Mouse (Mus musculus) B cell, adult 2 months (primary cell): ENCODE results near the gene Vps18.

Experiments
- DNase-seq, 2 experiments: peaks; one replicate each; pipeline ENCODE4 v3.0.0; 2022

Gene Vps18

DNA sequence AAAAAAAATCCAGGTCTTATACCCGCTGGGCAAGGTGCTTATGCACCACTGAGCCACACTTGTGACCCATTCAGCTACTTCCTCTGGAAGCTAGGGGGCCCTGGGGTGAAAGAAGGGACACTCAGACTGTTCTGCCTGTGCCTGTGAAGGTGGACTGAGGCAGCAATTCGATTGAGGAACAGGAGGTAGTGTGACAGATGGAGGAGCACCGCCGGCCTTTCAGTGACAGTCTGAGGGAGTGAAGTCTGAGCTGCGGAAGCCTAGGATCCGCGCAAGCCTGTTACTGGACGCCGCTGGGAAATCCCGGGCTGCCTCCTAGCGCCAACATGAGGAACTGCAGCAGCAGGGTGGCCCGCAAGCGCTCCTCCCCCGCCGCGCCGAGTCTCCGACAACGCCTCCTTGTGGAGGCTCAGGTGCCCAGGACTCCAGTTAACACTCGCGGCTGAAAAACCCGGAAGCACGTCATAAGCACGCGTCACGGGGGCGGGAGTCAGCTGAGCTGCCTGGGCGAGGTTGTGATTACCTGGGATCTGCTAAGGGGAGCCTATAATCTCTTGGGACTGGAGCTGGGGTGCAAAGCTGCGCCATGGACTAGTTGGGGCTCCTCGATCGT lies at the start of gene Vps18:
Vps18 (plus strand) TSS at position 471 of the 613 bp plus-strand sequence.
- peak; percentile 99 to 100 for DNase-seq

GRCm38 (mm10) chr2:119240075-119240818 lies 48.3 kb upstream of the Vps18 start:
- no peak for DNase-seq

GRCm38 (mm10) chr2:119240819-119241186 lies 47.7 kb upstream of the Vps18 start:
- no peak for DNase-seq

DNA sequence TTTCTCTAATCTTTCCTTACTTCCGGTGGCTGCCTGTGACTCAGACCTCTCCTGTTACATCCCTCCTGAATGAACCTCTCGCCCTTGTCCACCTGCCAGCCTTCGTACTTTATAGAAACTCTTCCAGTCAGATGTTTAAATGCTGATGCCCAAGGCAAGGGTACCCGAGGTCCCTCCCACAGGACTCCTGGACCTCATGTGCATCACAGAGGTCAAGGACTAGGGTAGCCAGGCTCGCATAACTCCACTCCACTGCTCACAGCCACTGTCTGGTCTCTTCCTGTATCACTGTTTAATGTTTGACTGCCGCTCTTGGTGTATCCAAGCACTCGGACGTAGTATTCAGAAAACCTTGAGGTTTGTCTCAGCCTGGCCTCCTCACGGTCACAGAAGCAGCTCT lies 46.0 kb upstream of the Vps18 start:
- DNase-seq: no peak

DNA sequence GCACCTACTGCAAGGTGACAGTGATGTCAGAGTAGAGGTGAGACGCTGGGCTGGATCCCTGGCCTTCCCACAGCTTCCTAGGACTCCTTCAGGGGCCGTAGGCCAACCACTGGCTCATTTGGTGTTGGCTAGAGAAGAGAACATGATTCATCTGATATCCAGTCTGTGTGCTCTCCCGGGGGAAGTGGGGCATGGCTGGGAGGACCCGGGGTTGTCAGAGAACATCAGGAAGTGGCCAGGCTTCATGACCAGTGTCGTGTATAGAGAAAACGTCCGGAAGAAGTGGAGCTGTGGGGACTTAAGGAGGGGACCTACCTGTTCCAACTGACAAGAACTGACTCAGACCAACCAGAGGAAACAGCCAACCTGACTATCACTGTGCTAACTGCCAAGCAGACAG lies 43.3 kb upstream of the Vps18 start:
- no peak for DNase-seq

- no peak for DNase-seq
Measured at GRCm38 (mm10) chr2:119247904-119248303, 40.6 kb upstream of the Vps18 start.

DNA sequence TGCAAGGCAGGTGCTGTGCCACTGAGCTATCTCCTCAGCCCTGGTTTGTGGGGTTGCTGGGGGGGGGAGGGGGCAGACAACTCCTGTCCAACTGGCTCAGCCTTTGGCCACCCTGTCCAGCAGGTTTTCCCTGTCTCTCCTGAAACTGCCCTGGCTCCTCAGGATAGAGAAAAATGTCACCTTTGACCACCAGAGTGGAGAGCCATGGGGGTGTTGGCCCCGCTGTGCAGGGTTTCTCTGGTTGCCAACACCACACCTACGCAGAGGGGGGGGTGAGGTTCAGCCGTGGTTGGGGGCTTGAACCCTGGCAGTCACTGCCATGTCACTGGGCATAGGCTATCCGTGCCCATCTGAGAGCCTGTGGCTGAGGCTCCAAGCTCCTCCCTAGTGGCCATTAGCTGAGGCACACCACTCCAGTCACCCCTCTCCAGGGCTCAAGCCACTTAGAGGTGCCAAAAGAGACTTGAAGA lies 38.9 kb upstream of the Vps18 start:
- DNase-seq: no peak

DNA sequence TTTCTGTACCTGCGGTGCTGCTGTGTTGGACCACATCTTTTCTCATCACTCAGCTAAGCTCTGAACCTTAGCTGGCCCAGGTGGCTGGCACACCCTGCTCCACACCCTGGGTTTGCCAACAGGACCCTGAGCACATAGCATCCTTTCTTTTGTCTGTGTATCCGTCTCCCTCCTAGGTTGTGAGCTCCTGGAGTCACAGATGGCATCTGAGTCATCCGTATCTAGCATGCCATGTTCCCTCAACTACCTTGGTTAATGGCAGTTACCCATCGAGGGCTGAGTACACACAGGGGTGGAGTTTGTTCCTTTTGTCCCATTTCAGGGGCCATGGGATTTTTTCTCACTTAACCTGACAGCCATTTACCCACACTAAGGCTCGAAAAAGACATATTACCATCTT lies 38.2 kb upstream of the Vps18 start:
- DNase-seq: no peak

DNA sequence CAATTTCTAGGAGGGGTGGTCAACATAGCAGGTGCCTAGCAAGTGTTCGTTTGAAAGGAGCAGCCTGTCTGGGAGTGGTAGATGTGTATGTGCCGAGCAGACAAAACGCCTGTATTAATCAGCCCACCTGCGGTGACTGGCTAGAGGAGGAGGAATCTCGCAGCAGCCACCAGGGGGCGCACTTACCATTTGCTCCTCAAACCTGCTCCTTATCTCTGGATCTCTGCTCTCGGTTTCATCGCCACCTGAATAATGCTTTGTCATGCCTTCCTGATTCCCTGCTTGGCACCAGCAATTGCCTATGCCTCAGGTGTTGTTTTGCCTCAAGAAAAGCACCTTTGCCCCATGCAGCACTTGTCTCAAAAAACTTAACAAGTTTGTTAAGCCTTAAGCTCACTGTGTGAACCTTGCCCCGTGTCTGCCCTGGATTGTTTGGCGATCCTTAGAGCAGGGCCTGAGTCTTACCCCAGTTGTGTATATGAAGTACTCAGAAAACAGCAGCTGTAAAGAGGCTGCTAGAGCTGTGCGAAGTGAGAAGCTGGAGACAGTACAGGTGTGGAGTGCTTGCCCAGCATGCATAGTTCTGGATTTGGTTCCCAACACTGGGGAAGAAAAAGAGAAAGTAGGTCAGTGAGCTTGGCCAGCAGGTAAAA lies 37.6 kb upstream of the Vps18 start:
- DNase-seq: peak; percentile 92 to 93

DNA sequence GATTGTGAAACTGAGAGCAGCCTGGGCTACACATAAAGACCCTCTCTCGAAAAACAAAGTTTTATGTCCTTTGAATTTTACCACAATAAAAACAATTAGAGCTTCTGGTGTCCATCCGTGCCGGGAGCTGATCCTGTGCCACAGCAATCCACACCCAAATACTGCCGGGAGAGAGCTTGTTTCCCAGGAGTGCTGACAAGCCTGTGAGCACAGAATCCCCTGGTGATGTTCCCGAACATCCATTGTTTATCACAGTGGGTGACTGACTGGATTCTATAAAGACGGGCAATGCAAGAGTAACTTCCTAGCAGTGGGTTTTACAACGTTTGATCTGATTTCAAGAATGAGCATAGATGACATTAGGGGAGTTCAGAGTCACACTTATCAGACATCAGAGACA lies 33.6 kb upstream of the Vps18 start:
- DNase-seq: no peak

- DNase-seq: no peak
Measured at GRCm38 (mm10) chr2:119260518-119260917, 28.0 kb upstream of the Vps18 start.

DNA sequence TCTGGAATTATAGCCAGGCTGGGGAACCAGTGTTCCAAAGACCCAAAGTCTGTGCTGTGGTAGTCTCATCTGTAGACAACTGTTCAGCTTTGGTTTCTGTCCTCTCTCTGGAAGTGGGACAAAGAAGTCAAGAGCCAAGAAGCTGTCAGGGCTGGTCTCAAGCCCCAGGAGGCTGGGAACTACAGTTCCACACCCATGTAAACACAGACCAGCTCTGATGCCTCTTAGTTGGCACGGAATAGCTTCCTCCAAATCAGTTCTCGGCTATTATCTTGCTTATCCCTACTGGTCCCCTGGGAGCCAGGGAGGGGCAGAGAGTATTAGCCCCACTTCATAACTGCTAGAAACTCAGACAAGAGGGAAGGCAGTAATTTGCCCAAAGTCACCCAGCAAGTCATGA lies 27.2 kb upstream of the Vps18 start:
- DNase-seq: no peak

DNA sequence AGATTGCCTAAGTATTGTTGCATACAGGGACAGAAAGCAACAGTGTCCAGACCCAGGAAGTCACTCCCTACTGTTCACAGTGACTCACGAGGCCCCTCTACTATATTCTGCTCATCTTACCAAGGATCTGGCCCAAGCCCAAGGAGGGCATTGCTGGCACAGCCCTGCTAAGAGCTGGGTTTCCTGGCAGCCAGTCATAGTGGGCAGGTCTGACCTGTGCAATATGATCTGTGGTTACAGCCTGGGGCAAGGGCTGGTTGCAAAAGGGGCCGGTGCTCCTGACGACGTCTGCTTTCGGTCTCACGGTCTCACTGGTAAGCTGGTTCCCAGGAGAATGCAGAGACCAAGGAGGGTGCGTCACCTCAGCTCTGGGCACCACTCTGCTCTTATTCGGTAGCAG lies 25.6 kb upstream of the Vps18 start:
- no peak for DNase-seq

DNA sequence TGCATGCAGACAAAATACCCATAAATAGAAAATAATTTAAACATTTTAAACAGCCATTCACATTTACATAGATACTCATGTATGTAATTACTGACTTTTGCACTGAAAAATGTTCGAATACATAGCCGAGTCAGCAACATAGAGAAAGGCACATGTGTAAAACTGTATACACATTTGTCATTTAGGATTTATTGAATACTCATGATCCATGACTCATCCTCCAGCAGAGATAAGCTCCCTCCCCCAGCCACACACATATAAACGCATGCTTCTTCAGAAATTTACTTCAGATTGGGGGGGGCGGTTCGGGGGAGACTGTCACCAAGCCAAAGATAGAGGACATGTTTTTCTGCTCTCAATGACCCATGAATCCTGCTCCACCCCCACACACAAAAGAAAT lies 24.7 kb upstream of the Vps18 start:
- DNase-seq: no peak

GRCm38 (mm10) chr2:119270286-119270642 lies 18.3 kb upstream of the Vps18 start:
- no peak for DNase-seq

GRCm38 (mm10) chr2:119270643-119271331 lies 17.8 kb upstream of the Vps18 start, which contains the start of gene Rhov:
Gene Rhov (minus strand): TSS chr2:119271272.
- DNase-seq: peak; percentile 73 to 77

DNA sequence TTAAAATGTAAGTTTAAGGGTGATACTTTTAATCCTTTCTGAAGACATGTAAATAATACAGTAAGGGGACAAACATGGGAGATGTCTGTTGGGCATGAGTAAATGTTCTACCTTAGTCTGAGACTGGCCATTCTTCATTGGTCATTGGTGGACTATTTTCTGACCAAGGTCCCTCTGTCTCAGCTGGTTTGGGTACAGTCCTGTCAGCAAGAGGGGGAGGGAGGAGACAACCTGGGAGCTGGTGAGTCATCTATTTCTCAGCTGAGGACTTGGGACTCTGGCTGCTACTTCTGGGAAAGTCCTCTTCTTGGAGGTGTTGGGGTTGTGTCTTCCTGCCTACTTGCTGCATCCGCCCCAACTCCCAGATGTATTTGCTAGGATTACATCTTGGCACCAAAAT lies 14.4 kb upstream of the Vps18 start:
- DNase-seq: no peak

DNA sequence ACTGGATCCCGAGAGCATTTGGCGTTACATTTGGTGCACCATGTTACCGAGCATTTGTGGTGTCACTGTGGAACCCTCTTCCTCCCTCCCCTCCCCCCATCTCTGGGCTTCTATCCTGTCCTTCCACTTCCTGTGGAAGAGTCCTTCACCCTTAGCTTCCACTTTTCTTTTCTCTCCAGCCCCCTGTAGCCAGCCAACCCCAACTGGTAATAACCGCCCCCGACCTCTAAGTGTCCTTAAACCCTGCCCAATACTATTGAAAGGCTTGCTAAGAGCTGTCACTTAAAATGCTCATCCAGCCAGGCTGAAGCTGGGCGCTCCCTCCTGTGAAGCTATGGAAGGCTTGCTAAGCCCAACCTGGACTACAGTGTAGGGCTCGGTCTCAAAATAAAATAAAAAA lies 11.6 kb upstream of the Vps18 start:
- DNase-seq: no peak

- no peak for DNase-seq
Measured at GRCm38 (mm10) chr2:119277810-119278209, 10.7 kb upstream of the Vps18 start.

- DNase-seq: no peak
Measured at GRCm38 (mm10) chr2:119281899-119282565, 6.5 kb upstream of the Vps18 start.

GRCm38 (mm10) chr2:119287372-119287771 lies 1.2 kb upstream of the Vps18 start:
- DNase-seq: no peak

DNA sequence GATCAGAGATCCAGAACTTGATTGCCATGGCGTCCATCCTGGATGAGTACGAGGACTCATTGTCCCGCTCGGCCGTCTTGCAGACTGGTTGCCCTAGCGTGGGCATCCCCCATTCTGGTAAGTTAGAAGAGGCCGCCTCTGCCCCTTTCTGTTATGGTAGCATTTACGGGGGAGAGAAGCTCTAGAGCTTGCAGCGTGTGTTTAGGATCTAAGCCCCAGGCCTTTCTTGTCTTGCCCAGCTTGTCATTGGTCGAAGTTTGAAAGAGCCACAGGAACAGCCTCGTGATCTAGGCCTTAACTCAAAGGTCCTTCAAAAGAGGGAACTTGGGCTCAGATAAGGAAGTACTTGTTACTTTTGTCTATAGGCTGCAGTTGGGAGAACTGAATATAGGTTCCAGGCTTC lies 475 bp downstream of the Vps18 start:
- peak; percentile 65 to 67 for DNase-seq

DNA sequence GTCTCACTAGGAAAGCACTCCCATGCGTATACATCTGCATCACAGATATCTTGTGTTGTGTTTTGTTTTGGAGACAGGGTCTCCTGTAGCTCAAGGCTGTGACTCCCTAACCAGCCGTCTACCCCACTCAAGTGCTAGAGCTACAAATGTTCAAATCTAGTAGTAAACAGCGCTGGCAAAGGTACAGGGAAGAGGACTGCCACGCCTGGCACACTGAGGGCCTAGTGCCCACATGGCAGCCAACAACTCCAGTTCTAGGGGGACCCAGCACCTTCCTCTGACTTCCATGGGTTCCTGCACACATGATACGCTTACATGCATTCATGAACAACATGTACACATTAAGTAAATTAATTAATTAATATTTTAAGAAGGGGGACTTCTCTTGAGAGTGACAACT lies 3.7 kb downstream of the Vps18 start:
- no peak for DNase-seq
